Mouse (Mus musculus) embryo, embryonic 11 days (tissue): Measurements from ENCODE around the gene Ypel4.

Experiments used
- DNase-seq: peaks from one replicate; pipeline ENCODE4 v3.0.0-alpha.2; 2015

Ypel4 gene

DNA sequence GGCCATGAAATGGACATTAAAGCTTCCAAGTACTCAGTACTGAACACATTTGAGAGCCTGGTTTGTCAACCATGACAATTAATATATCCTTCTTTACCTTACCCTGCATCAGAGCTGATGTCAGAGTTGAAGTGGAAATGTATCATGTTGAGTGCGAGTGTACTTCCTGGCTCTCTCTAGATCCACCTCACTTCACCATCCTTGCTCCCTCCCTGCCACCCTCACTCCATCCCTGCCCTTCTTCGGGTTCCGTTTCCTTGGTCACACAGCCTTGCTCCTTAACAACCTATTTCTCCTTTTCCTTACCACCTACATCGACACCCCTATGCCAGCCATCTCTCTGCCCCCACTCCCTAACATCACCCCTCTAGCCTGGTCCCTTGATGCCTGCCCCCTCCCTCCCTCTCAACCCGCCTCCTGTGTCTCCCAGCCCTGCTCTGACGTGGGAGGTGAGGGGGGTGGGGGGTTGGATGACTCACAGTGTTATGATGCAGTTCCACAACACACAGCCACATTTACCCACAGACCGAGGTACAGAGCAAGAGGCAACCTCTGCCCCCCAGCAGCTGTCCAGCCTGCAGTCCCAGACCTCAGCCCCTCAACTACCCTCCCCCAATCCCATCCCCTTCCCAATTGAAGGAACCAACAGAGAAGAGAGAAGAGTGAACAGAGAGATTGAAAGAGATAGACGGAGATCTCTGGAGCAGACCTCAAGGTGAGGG, at the start of gene Ypel4:
Ypel4 (plus strand) TSS at position 480 of the 722 bp plus-strand sequence.
- peak; percentile 66 for DNase-seq

GRCm38 (mm10) chr2:84688080-84688844, 45.6 kb upstream of the Ypel4 start:
- no peak for DNase-seq

- no peak for DNase-seq
Measured at GRCm38 (mm10) chr2:84690050-84690449, 43.8 kb upstream of the Ypel4 start.

DNA sequence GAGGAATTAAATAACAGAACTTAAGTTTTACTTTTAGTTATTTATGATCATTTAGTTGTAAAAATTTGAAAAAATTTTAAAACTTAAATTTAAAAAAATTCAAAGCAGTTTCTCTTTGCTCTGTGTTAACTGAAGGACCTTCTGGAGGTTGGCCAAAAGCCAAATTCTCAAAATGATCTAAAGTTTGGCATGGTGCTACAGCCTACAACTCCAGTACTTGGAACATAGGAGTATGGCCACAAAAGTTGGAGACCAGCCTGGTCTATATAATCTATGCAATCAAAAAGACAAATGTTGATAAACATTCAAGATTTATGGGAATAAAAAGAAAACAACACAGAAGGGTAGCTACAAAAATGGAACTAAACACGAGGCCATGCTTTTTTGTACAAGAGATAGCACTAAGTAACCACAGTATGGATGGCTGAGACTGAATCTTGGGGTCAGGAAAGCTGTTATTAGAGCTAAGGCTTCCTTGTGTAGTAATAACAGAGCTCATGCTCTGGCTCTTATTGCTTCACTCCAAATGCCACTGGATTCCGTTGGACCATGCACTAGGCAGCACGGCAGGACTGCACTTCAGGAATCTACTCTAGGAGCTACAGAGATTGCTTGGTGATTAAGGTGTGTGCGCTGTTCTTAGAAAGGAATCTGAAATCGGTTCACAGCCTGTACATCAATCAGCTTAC, 38.7 kb upstream of the Ypel4 start:
- DNase-seq: no peak

DNA sequence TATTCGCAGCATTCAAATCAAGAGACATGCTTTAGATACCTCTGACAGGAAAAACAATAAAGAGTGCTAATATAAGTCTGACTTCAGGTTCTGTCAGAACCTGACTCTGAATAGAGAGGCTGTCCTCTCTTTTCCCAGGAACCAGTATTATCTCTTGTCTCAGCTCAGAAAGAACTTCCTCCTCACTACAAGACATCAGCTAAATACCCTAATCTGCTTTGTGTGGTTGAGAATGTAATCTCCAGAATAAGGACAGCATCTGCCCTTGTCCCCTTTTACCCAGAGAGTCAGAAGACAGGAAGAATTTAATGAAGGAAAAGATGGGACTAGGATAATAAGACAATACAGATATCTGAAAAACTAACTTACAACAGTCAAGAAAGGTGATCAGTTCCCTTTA, 30.4 kb upstream of the Ypel4 start:
- DNase-seq: no peak

- DNase-seq: no peak
Measured at GRCm38 (mm10) chr2:84704329-84704728, 29.5 kb upstream of the Ypel4 start.

- no peak for DNase-seq
Measured at GRCm38 (mm10) chr2:84705295-84705694, 28.6 kb upstream of the Ypel4 start.

GRCm38 (mm10) chr2:84707523-84707922, 26.3 kb upstream of the Ypel4 start:
- no peak for DNase-seq

- DNase-seq: no peak
Measured at GRCm38 (mm10) chr2:84711898-84712297, 22.0 kb upstream of the Ypel4 start.

- no peak for DNase-seq
Measured at GRCm38 (mm10) chr2:84714422-84714810, 19.4 kb upstream of the Ypel4 start.

- peak; percentile 100 for DNase-seq
Measured at GRCm38 (mm10) chr2:84714811-84715561, 18.9 kb upstream of the Ypel4 start, which contains the start of gene Zdhhc5. TSS of gene Zdhhc5 (minus strand) at chr2:84715180.

DNA sequence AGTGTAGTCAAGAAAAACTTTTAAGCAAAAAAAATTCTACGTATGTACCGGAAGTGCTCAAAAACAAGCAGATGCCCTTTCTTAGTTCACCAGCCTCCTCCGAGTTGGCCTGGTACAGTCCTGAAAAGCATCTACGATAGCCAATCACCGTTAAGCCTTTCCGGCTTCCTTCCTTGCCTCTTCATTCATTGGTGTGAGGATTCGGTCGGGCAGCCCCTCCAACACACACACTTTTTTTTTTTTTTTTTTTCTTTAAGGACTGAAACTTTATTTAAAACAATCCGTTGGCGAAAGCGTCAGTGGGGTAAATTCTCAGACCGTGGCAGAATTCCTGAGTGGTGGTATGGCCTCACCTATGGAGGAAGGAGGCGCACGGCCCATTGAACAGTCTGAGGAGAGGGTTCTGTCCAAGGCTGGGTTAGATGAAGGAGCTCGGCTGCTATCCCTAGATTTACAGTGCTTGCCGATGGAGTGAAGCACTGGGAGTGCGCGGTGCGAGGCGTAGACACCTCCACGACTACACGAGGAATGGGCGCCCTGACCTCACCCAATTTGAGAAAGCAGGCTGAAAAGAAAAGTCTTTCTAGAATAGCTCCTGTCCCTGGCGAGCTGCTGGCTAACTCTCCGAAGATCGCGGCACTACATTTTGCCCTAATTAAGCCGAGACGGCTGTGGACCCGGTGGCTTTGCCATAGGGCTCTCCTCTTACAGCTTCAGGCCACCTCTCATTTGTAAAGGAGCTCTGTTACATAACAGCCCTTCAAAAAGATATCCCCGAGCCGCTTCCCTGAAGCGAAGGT, 18.1 kb upstream of the Ypel4 start:
- peak; percentile 92 for DNase-seq

DNA sequence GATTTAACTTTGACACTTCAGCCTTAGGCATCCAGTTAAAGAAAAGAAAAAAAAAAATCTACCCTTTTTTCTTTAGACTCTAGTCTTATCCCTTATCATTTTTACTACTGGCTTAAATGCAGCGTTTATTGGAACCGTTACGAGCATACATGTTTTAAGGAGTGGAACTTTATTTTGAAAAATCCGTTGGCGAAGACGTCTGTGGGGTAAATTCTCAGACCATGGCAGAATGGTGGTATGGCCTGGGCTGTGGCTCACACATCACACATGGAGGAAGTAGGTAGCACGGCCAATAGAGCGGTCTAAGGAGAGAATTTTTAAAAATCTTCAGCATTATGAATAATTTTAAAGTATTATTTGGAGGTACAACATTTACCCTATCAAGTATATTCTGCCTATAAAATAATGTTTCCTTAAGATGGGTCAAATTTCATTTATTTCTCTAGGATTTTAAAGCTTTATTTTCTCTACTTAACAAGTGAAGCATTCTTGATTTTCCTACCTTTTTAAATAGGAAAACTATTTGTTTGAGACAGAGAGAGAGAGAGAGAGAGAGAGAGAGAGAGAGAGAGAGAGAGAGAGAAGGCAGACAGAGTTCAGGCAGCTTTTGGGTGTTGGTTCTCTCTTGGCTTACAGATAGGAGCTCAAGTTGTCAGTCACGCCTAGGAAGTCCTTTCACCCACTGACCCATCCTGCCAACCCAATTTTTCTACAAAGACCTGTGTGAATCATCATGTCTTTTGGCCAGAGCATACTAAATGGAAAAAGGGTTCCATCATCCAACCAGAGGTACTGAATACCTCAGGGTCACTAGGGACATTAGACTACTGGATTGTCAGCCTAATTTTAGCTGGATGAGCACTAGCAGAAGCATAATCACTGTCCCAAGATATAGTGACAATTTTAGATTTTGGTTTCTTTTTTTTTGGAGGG, 17.2 kb upstream of the Ypel4 start:
- DNase-seq: no peak

DNA sequence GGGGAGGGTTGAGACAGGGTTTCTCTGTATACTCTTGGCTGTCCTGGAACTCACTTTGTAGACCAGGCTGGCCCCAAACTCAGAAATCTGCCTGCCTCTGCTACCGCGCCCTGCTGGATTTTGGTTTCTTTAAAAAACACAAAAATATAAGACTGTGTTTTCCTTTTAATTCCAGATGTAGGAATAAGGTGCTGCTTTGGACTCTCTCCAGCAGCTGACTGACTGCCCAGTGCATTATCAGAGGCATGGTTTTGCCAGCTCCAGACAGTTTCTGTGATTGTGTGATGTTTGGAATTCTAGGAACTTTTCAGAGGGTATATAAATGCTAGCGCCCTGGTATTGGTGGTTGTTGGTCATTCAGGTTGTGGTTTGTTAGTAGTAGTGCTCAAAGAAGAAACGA, 16.5 kb upstream of the Ypel4 start:
- DNase-seq: no peak

DNA sequence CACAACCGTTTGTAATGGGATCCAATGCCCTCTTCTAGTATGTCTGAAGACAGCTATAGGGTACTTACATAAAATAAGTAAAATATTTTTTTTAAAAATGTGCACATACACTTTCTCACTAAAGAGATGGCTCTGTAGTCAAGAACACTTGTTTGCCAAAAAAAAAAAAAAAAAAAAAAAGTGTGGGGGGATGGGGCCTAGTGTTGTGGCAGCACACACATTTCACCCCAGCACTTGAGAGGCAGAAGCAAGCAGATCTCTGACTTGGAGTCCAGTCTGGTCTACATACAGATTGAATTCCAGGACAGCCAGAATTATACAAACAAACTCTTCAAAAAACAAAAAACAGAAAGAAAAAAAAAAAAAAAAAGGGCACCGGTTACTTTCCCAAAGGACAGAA, 13.1 kb upstream of the Ypel4 start:
- DNase-seq: no peak

GRCm38 (mm10) chr2:84721182-84721581, 12.7 kb upstream of the Ypel4 start:
- DNase-seq: no peak

DNA sequence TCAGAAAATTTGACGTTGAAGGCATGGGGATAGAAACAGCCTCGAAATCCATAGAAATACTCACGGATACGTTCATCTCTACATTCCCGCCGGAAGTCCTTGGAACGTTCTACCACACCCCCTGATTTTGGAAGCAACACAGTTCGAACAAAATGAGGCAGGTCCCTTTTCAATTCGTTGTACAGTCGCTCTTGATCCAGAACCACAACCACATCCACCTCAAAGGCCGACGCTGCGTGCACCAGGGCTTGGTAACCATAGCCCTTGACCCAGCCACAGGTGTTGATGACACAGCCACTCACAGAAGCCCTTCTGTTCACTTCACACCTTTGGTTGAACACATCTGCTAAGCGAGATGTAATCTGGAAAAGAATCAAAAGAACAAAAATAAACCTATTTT, 10.0 kb upstream of the Ypel4 start:
- no peak for DNase-seq

DNA sequence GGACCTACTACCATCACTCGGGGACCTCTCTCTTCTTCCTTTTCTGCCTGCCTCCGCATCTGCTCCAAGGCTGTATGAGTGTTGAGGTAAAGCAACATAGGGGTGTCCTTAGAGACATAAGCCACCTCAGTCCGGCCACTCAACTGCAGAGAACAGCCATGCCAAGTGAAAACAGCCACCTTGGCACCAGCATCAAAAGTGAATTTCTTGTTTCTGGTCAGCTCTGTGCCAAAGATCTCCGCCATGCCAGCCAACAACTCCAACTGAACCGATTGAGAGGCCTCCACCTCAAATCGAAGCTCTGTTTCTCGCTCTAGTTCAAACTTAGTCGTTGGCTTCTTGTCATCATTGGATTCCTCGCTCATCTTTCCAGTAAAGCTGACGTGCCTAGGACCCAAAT, 8.1 kb upstream of the Ypel4 start:
- no peak for DNase-seq

GRCm38 (mm10) chr2:84726716-84727115, 7.1 kb upstream of the Ypel4 start:
- DNase-seq: no peak

GRCm38 (mm10) chr2:84727172-84727858, 6.5 kb upstream of the Ypel4 start, which contains the start of gene Clp1:
TSS of gene Clp1 (minus strand) at chr2:84727350.
- DNase-seq: peak; percentile 99
